Mouse (Mus musculus): ENCODE measurements at regions not wholly inside any gene's neighbourhood (a gene's known extent, or its start where the extent isn't known, plus 50 kb on each side); places are given as distances from the start of the nearest gene placed in this dataset.

- TF ChIP-seq POLR2AphosphoS5 (IDR thresholded peaks at IDR 0.05; ENCODE audit: insufficient replicate concordance, low read depth, low read length) (no peak), CTCF (IDR thresholded peaks at IDR 0.05; ENCODE audit: low read depth, low read length) (no peak), GATA1 (IDR thresholded peaks at IDR 0.05; ENCODE audit: borderline replicate concordance, low read length) (no peak), TAL1 (conservative IDR thresholded peaks at IDR 0.05; ENCODE audit: low read depth, low read length) (no peak)
These were observed 153.8 kb upstream of the Asb5 start for GRCm38 (mm10) chr8:54375373-54376098.
